Mouse (Mus musculus) cerebellum, adult 2 months (tissue): ENCODE data around the gene Copb2.

ENCODE experiments used
- CTCF ChIP-seq: fragments of 200-500 bp; IDR thresholded peaks from 2 replicates; pipeline ENCODE4 v1.5.1; 2011; ENCODE audit warnings: low read depth, mild to moderate bottlenecking, control low read depth, low read length, moderate library complexity, borderline replicate concordance; ENCODE audit not compliant: insufficient read depth
- POLR2A ChIP-seq: fragments of 200-500 bp; IDR thresholded peaks from 2 replicates; pipeline ENCODE4 v1.6.1; 2011; ENCODE audit warnings: low read length, control low read depth, borderline replicate concordance; ENCODE audit not compliant: insufficient read depth

- TF ChIP-seq POLR2A (no peak), CTCF (no peak)
These were observed 25.4 kb upstream of the Copb2 start for GRCm38 (mm10) chr9:98538017-98538712.
